Mouse (Mus musculus) liver, embryonic 15.5 days (tissue): Measurements from ENCODE around the gene Castor2. TPM values are rescaled to one million over a fixed set of nuclear protein-coding genes. Genes with fewer than 3 reads are reported as not detected.

Experiments
- ATAC-seq: fragments of 200-750 bp; cut with Nextera tagmentation; 2 replicates; pipeline ENCODE4 v1.8.0; 2017; ENCODE audit warnings: moderate number of reproducible peaks, mild to moderate bottlenecking, moderate library complexity; ENCODE audit not compliant: insufficient read depth
- H3K27ac ChIP-seq: fragments of 300-500 bp; sonication (generic); replicated peaks from 2 replicates; pipeline ENCODE4 v1.5.1; 2015; ENCODE audit warnings: mild to moderate bottlenecking, inconsistent platforms
- H3K27me3 ChIP-seq: fragments of 300-500 bp; sonication (generic); 2 replicates; pipeline ENCODE4 v1.6.1; 2015; ENCODE audit warnings: mild to moderate bottlenecking, inconsistent platforms
- H3K36me3 ChIP-seq: fragments of 300-500 bp; sonication (generic); replicated peaks from 2 replicates; pipeline ENCODE4 v1.6.1; 2015; ENCODE audit warnings: moderate library complexity, mild to moderate bottlenecking, inconsistent platforms
- H3K4me1 ChIP-seq: fragments of 300-500 bp; sonication (generic); replicated peaks from 2 replicates; pipeline ENCODE4 v1.6.1; 2015; ENCODE audit warnings: inconsistent platforms
- H3K4me2 ChIP-seq: fragments of 300-500 bp; sonication (generic); 2 replicates; pipeline ENCODE4 v1.6.1; 2015; ENCODE audit warnings: moderate library complexity, mild to moderate bottlenecking, inconsistent platforms
- H3K4me3 ChIP-seq: fragments of 300-500 bp; sonication (generic); replicated peaks from 2 replicates; pipeline ENCODE4 v1.5.1; 2015; ENCODE audit warnings: mild to moderate bottlenecking, inconsistent platforms
- H3K9ac ChIP-seq: fragments of 300-500 bp; sonication (generic); 2 replicates; pipeline ENCODE4 v1.6.1; 2015; ENCODE audit warnings: moderate library complexity, mild to moderate bottlenecking, inconsistent platforms
- H3K9me3 ChIP-seq: fragments of 300-500 bp; sonication (generic); replicated peaks from 2 replicates; pipeline ENCODE4 v1.6.1; 2016; ENCODE audit warnings: inconsistent platforms
- WGBS: fragments of 180-500 bp; shearing (Covaris S2); methylation state at CpG from one replicate; pipeline ENCODE4 v1.1.7; 2015; ENCODE audit warnings: mixed read lengths; ENCODE audit not compliant: insufficient replicate concordance; 5-methylcytosine and 5-hydroxymethylcytosine counted together
- polyA plus RNA-seq: library from polyadenylated mRNA; unstranded; fragments of >200 nt; fragmentation: Nextera tagmentation; extraction: Ambion mirVana; gene quantifications from 2 replicates; pipeline ENCODE4 v1.2.1, GENCODE M21; 2015

Gene Castor2
- polyA plus RNA-seq, 1 experiment from 2014 or later = 0.45 TPM

GRCm38 (mm10) chr5:134183880-134184808 is 84.6 kb downstream of the Castor2 start, which contains the start of gene Gtf2ird2:
Gene Gtf2ird2 (plus strand): TSS chr5:134184019.
- Histone ChIP-seq H3K4me3 (peak within 1 kb of the TSS; percentile 77), H3K27me3 (no peaks in the 10 kb centered on the region), H3K9me3 (no peaks in the 10 kb centered on the region), H3K27ac (peak within 1 kb of the TSS; percentile 77), H3K36me3 (no peaks in the 10 kb centered on the region), H3K9ac (peak within 1 kb of the TSS; percentile 69), H3K4me2 (peak within 1 kb of the TSS; percentile 95), H3K4me1 (peaks cover 41% of the 10 kb centered on the region)
- under 1% methylated on average over 92 of the region's 92 CpGs for WGBS
- peak; percentile 92 for ATAC-seq

- WGBS = 83% methylated on average over 3 of the region's 3 CpGs
- peaks cover 33% of the 10 kb centered on the region for H3K4me1 ChIP-seq
- no peaks in the 10 kb centered on the region for H3K9me3 ChIP-seq
- H3K27me3 ChIP-seq = no peaks in the 10 kb centered on the region
- no peak overlapping the region for H3K4me3 ChIP-seq
- no peak overlapping the region for H3K4me2 ChIP-seq
- no peak overlapping the region for H3K27ac ChIP-seq
- no peak for ATAC-seq
- no peaks in the 10 kb centered on the region for H3K36me3 ChIP-seq
- H3K9ac ChIP-seq = no peak overlapping the region
These were observed 86.5 kb downstream of the Castor2 start for GRCm38 (mm10) chr5:134186059-134186458.

- Histone ChIP-seq H3K9me3 (no peaks in the 10 kb centered on the region), H3K27ac (no peak overlapping the region), H3K36me3 (no peaks in the 10 kb centered on the region), H3K4me1 (peaks cover 30% of the 10 kb centered on the region), H3K27me3 (no peaks in the 10 kb centered on the region), H3K4me2 (no peak overlapping the region), H3K4me3 (no peak overlapping the region), H3K9ac (no peak overlapping the region)
- no peak for ATAC-seq
- WGBS = 65% methylated on average over 4 of the region's 4 CpGs
These were observed 87.6 kb downstream of the Castor2 start for GRCm38 (mm10) chr5:134186961-134187731.

GRCm38 (mm10) chr5:134188571-134188970 is 89.1 kb downstream of the Castor2 start:
- H3K4me1 ChIP-seq = peaks cover 16% of the 10 kb centered on the region
- H3K36me3 ChIP-seq = no peaks in the 10 kb centered on the region
- no peak for ATAC-seq
- no peak overlapping the region for H3K4me2 ChIP-seq
- H3K9me3 ChIP-seq = no peaks in the 10 kb centered on the region
- no peak overlapping the region for H3K4me3 ChIP-seq
- H3K27ac ChIP-seq = no peak overlapping the region
- 35% methylated on average over 7 of the region's 7 CpGs for WGBS
- no peaks in the 10 kb centered on the region for H3K27me3 ChIP-seq
- H3K9ac ChIP-seq = no peak overlapping the region

- WGBS = 72% methylated on average over 8 of the region's 8 CpGs
- H3K4me1 ChIP-seq = 0 out of 2 replicates have a peak, but pooled peaks cover under 1% of the 10 kb centered on the region
- ATAC-seq = no peak
- no peak overlapping the region for H3K4me3 ChIP-seq
- H3K9ac ChIP-seq = no peak overlapping the region
- H3K27ac ChIP-seq = no peak overlapping the region
- no peaks in the 10 kb centered on the region for H3K36me3 ChIP-seq
- H3K9me3 ChIP-seq = no peaks in the 10 kb centered on the region
- no peak overlapping the region for H3K4me2 ChIP-seq
- no peaks in the 10 kb centered on the region for H3K27me3 ChIP-seq
These were observed 94.2 kb downstream of the Castor2 start for GRCm38 (mm10) chr5:134193664-134194063.

Other genes with a start within 250 kb of the Castor2 start
- gene Rcc1l, start 77.1 kb downstream of the Castor2 start, polyA plus RNA-seq = 12.1 and 13.8 TPM in 2 replicates
- gene Gtf2ird2, start 84.3 kb downstream of the Castor2 start, polyA plus RNA-seq = 1.8 and 2.3 TPM in 2 replicates
- 25.8 and 27.7 TPM in 2 replicates for gene Ncf1, start 129.9 kb downstream of the Castor2 start, polyA plus RNA-seq
- 32.2 and 35.7 TPM in 2 replicates for gene Gtf2i, start 215.0 kb downstream of the Castor2 start, polyA plus RNA-seq